Mouse (Mus musculus): ENCODE measurements around the gene Psmd3. TPM values are rescaled to one million over a fixed set of nuclear protein-coding genes. Genes with fewer than 3 reads are reported as not detected.
A peak's percentile ranks its signal among the peaks of the same experiment; 100 is the strongest.

Gene Psmd3
- polyA plus RNA-seq, 1 experiment from 2014 or later, result 175 TPM

- no peaks in the 10 kb centered on the region for H3K36me3 ChIP-seq (ENCODE audit: control insufficient read depth, insufficient read depth, low read length)
- H3K4me2 ChIP-seq (ENCODE audit: low read length), result peak overlapping the region; percentile 93
- H3K9me3 ChIP-seq (replicated peaks; ENCODE audit: control insufficient read depth, low read length, poor library complexity, severe bottlenecking), result no peaks in the 10 kb centered on the region
- peak overlapping the region; percentile 100 for H3K27ac ChIP-seq (ENCODE audit: low read length)
- H3K4me1 ChIP-seq (ENCODE audit: control insufficient read depth, insufficient read depth, low read length), result peaks cover 70% of the 10 kb centered on the region
- ATAC-seq, result no peak
- peak overlapping the region; percentile 83 for H3K4me3 ChIP-seq (ENCODE audit: low read depth, low read length)
- H3K9ac ChIP-seq (ENCODE audit: low read depth, low read length), result peak overlapping the region; percentile 96
- WGBS, result 2% methylated on average over 9 of the region's 9 CpGs
- no peaks in the 10 kb centered on the region for H3K27me3 ChIP-seq (ENCODE audit: control insufficient read depth, insufficient read depth, low read depth, low read length)
Measured at GRCm38 (mm10) chr11:98743655-98744345, 61.4 kb downstream of the Psmd3 start.

DNA sequence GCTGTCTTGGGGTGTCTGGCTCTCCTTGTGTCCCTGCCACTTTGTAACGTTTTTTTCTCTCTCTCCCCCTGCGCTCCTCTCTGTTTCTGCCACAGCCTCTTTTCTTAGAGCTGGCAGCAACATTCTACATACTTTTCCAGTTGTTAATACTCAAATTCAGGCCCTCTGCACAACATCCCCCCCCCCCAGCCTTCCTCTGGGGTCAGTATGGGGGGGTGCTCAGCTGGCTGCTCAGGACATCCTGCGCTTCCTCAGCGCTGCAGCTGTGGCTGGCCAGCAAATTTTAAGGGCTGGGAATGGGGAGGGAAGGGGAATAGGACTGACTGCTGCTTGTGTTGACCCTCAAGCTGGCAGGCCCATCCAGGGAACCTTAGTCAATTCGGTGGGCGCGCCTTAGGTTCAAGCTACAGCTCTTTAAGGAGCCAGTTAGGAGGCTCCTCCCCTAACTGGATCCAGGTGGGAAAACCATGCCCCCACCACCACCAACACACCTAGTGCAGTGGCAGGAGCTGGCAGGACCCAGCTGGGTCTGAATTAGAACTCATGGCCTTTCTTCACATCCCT lies 62.2 kb downstream of the Psmd3 start:
- no peaks in the 10 kb centered on the region for H3K9me3 ChIP-seq (replicated peaks; ENCODE audit: control insufficient read depth, low read length, poor library complexity, severe bottlenecking)
- no peaks in the 10 kb centered on the region for H3K27me3 ChIP-seq (ENCODE audit: control insufficient read depth, insufficient read depth, low read depth, low read length)
- WGBS, result 27% methylated on average over 7 of the region's 7 CpGs
- no peak for ATAC-seq
- peak overlapping the region; percentile 93 for H3K4me2 ChIP-seq (ENCODE audit: low read length)
- peak overlapping the region; percentile 96 for H3K9ac ChIP-seq (ENCODE audit: low read depth, low read length)
- H3K27ac ChIP-seq (ENCODE audit: low read length), result peak overlapping the region; percentile 100
- no peaks in the 10 kb centered on the region for H3K36me3 ChIP-seq (ENCODE audit: control insufficient read depth, insufficient read depth, low read length)
- H3K4me1 ChIP-seq (ENCODE audit: control insufficient read depth, insufficient read depth, low read length), result peaks cover 74% of the 10 kb centered on the region
- H3K4me3 ChIP-seq (ENCODE audit: low read depth, low read length), result peak overlapping the region; percentile 83

Other genes starting within 250 kb of the Psmd3 start
- 252 TPM in 2 replicates for gene Mien1, start 243.6 kb upstream of the Psmd3 start, polyA plus RNA-seq (2015; fragmentation: Nextera tagmentation; extraction: Ambion mirVana)
- gene Grb7, start 236.2 kb upstream of the Psmd3 start, polyA plus RNA-seq (2015; fragmentation: Nextera tagmentation; extraction: Ambion mirVana), result 0.42 and 0.82 TPM in 2 replicates
- gene Ikzf3, start 136.5 kb upstream of the Psmd3 start, polyA plus RNA-seq (2015; fragmentation: Nextera tagmentation; extraction: Ambion mirVana), result not detected in 2 replicates
- gene Zpbp2, start 131.5 kb upstream of the Psmd3 start, polyA plus RNA-seq (2015; fragmentation: Nextera tagmentation; extraction: Ambion mirVana), result 0.15 TPM in 1 of 2 replicates, not detected in the other
- gene Ormdl3, start 95.2 kb upstream of the Psmd3 start, polyA plus RNA-seq (2015; fragmentation: Nextera tagmentation; extraction: Ambion mirVana), result 119 and 121 TPM in 2 replicates
- not detected in 2 replicates for gene Lrrc3c, start 84.3 kb upstream of the Psmd3 start, polyA plus RNA-seq (2015; fragmentation: Nextera tagmentation; extraction: Ambion mirVana)
- 0.18 and 0.65 TPM in 2 replicates for gene Gm12355, start 56.9 kb upstream of the Psmd3 start, polyA plus RNA-seq (2015; fragmentation: Nextera tagmentation; extraction: Ambion mirVana)
- gene Gsdma3, start 56.2 kb upstream of the Psmd3 start, polyA plus RNA-seq (2015; fragmentation: Nextera tagmentation; extraction: Ambion mirVana), result not detected in 2 replicates
- gene Gsdma2, start 35.8 kb upstream of the Psmd3 start, polyA plus RNA-seq (2015; fragmentation: Nextera tagmentation; extraction: Ambion mirVana), result not detected in 2 replicates
- not detected in 2 replicates for gene Gsdma, start 18.2 kb upstream of the Psmd3 start, polyA plus RNA-seq (2015; fragmentation: Nextera tagmentation; extraction: Ambion mirVana)
- not detected in 2 replicates for gene Csf3, start 18.7 kb downstream of the Psmd3 start, polyA plus RNA-seq (2015; fragmentation: Nextera tagmentation; extraction: Ambion mirVana)
- 75.1 and 77.5 TPM in 2 replicates for gene Med24, start 46.9 kb downstream of the Psmd3 start, polyA plus RNA-seq (2015; fragmentation: Nextera tagmentation; extraction: Ambion mirVana)
- gene Thra, start 58.1 kb downstream of the Psmd3 start, polyA plus RNA-seq (2015; fragmentation: Nextera tagmentation; extraction: Ambion mirVana), result 139 and 149 TPM in 2 replicates
- gene Nr1d1, start 92.8 kb downstream of the Psmd3 start, polyA plus RNA-seq (2015; fragmentation: Nextera tagmentation; extraction: Ambion mirVana), result 3.5 and 5.2 TPM in 2 replicates
- gene Msl1, start 113.0 kb downstream of the Psmd3 start, polyA plus RNA-seq (2015; fragmentation: Nextera tagmentation; extraction: Ambion mirVana), result 29.2 and 33.2 TPM in 2 replicates
- gene Casc3, start 122.4 kb downstream of the Psmd3 start, polyA plus RNA-seq (2015; fragmentation: Nextera tagmentation; extraction: Ambion mirVana), result 47.0 and 51.7 TPM in 2 replicates
- 9.6 and 10.6 TPM in 2 replicates for gene Rapgefl1, start 154.2 kb downstream of the Psmd3 start, polyA plus RNA-seq (2015; fragmentation: Nextera tagmentation; extraction: Ambion mirVana)
- 4.5 and 4.7 TPM in 2 replicates for gene Wipf2, start 181.1 kb downstream of the Psmd3 start, polyA plus RNA-seq (2015; fragmentation: Nextera tagmentation; extraction: Ambion mirVana)
- 2.4 TPM in 2 replicates for gene Cdc6, start 225.2 kb downstream of the Psmd3 start, polyA plus RNA-seq (2015; fragmentation: Nextera tagmentation; extraction: Ambion mirVana)
- 9.5 and 9.6 TPM in 2 replicates for gene Rara, start 245.3 kb downstream of the Psmd3 start, polyA plus RNA-seq (2015; fragmentation: Nextera tagmentation; extraction: Ambion mirVana)